13 mouse cellular contexts compared by ENCODE assay signal in the genomic region with DNA sequence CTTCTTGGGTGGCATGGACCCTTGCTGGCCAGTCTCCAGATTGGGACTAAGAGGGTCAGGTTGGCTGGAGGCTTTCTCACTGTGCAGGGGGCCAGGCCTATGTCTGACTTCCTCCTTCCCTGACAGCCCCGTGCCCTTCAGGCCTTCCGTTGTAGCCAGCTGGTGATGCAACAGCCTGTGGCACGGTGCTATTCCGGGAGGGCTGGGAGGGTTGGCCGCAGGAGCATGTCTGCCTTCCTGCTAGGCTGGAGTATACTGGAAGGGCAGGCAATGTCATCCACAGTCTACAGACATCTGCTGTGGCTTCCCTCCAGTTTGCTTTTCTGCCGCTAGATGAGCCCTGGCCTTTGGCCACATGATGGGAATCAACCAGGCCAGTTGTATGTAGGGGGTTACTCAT. TPM values are rescaled to one million over a fixed set of nuclear protein-coding genes. Genes with fewer than 3 reads are reported as not detected.
DNase-seq lines count a peak whose midpoint lies in the region; ATAC-seq and TF ChIP-seq lines count a peak whose summit lies in the region.
"Had no signal": no experiment of that assay in that cellular context is flagged by ENCODE, and none has a peak within 500 bp of the region (broad histone marks: within the 10 kb centered on the region; RNA-seq: fewer than 3 reads in every experiment).

No protein-coding gene starts in this region.

- no peak for TF ChIP-seq EP300 in liver, embryonic 14.5 days (IDR thresholded peaks at IDR 0.05; ENCODE audit: low read depth)

- TF ChIP-seq POLR2A in cerebellum, adult 2 months (IDR thresholded peaks at IDR 0.05; ENCODE audit: borderline replicate concordance, insufficient read depth, low read length): no peak
- no peak for TF ChIP-seq POLR2A in lung, adult 2 months (IDR thresholded peaks at IDR 0.05; ENCODE audit: borderline replicate concordance, extremely low read depth, low read depth, low read length)

- no peak overlapping the region for H3K4me2 ChIP-seq in lung, embryonic 16.5 days (ENCODE audit: low read depth, low read length)
- peak overlapping the region; percentile 1; the same call in 1 of the 2 replicates for H3K4me2 ChIP-seq in liver, embryonic 14.5 days (ENCODE audit: low read depth)
- H3K4me2 ChIP-seq: heart, embryonic 15.5 days; limb, embryonic 15.5 days; neural tube, embryonic 12.5 days had no signal

- TF ChIP-seq CTCF in cerebellum, adult 2 months (IDR thresholded peaks at IDR 0.05; ENCODE audit: borderline replicate concordance, insufficient read depth, low read depth, low read length): no peak
- no peak for TF ChIP-seq CTCF in lung, adult 2 months (IDR thresholded peaks at IDR 0.05; ENCODE audit: insufficient read depth, low read length)
- no peak for TF ChIP-seq CTCF in liver, embryonic 14.5 days (IDR thresholded peaks at IDR 0.05; ENCODE audit: low read depth)

- H3K4me1 ChIP-seq in cerebellum, adult 2 months (ENCODE audit: control insufficient read depth, insufficient read depth, low read length): peaks cover 30% of the 10 kb centered on the region
- peaks cover 5% of the 10 kb centered on the region for H3K4me1 ChIP-seq in lung, embryonic 16.5 days (replicated peaks; ENCODE audit: control insufficient read depth, insufficient read depth, low read length)
- H3K4me1 ChIP-seq in lung, adult 2 months (ENCODE audit: control insufficient read depth, insufficient read depth, low read length): no peaks in the 10 kb centered on the region
- no peaks in the 10 kb centered on the region for H3K4me1 ChIP-seq in liver, embryonic 14.5 days (replicated peaks; ENCODE audit: control insufficient read depth in 2 of 2, insufficient read depth in 2 of 2, low read length in 1 of 2)
- H3K4me1 ChIP-seq: neural tube, embryonic 12.5 days had no signal

- ATAC-seq in lung, embryonic 16.5 days (ENCODE audit: low read depth): peak; percentile 39; the same call in 1 of the 2 replicates
- no peak for ATAC-seq in liver, embryonic 14.5 days (ENCODE audit: insufficient read depth)
- ATAC-seq: Patski had no signal

- no peak overlapping the region for H3K9ac ChIP-seq in lung, embryonic 16.5 days (ENCODE audit: low read length)
- H3K9ac ChIP-seq in liver, embryonic 14.5 days (replicated peaks): no peak overlapping the region
- H3K9ac ChIP-seq: heart, embryonic 15.5 days; limb, embryonic 15.5 days; neural tube, embryonic 12.5 days had no signal

- 5% methylated on average over 6 of the region's 6 CpGs for WGBS in cerebellum, adult 2 months
- WGBS in lung, embryonic 16.5 days: 61% methylated on average over 6 of the region's 6 CpGs
- 52% methylated on average over 6 of the region's 6 CpGs for WGBS in lung, adult 2 months
- 32% methylated on average over 6 of the region's 6 CpGs for WGBS in liver, embryonic 14.5 days (ENCODE audit: insufficient replicate concordance)

- H3K36me3 ChIP-seq in lung, embryonic 16.5 days (ENCODE audit: control insufficient read depth, insufficient read depth, low read length): no peaks in the 10 kb centered on the region; the same call in 1 of the 2 replicates
- no peaks in the 10 kb centered on the region; the same call in 1 of the 2 replicates for H3K36me3 ChIP-seq in liver, embryonic 14.5 days (replicated peaks; ENCODE audit: control insufficient read depth, insufficient read depth, low read depth)

- DNase-seq in cerebellum, adult 9-11 months: peak; percentile 36
- no peak for DNase-seq in cerebellum, adult 2 months
- DNase-seq in lung, adult 2 months: no peak
- DNase-seq in liver, embryonic 14.5 days (ENCODE audit: low read depth in 3 of 3, low spot score in 3 of 3): no peak
- DNase-seq in skeletal muscle tissue, adult 2 months (ENCODE audit: low read depth, low spot score): peak; percentile 72
- DNase-seq in spleen, postnatal 36 days (ENCODE audit: low spot score in 2 of 2): no peak
- DNase-seq in frontal cortex, postnatal 10 days (ENCODE audit: low spot score in 2 of 2): no peak

- no peaks in the 10 kb centered on the region for H3K27me3 ChIP-seq in cerebellum, adult 2 months (ENCODE audit: control insufficient read depth, insufficient read depth, low read length)
- no peaks in the 10 kb centered on the region for H3K27me3 ChIP-seq in lung, embryonic 16.5 days (ENCODE audit: control insufficient read depth, insufficient read depth, low read depth, low read length)
- no peaks in the 10 kb centered on the region for H3K27me3 ChIP-seq in liver, embryonic 14.5 days (ENCODE audit: control insufficient read depth, insufficient read depth, low read length)
- H3K27me3 ChIP-seq: heart, embryonic 15.5 days; limb, embryonic 15.5 days; neural tube, embryonic 12.5 days; Patski had no signal

- no peak overlapping the region for H3K27ac ChIP-seq in cerebellum, adult 2 months (ENCODE audit: insufficient read depth, low read length)
- H3K27ac ChIP-seq in lung, embryonic 16.5 days (ENCODE audit: low read length): no peak overlapping the region
- no peak overlapping the region for H3K27ac ChIP-seq in liver, embryonic 14.5 days
- H3K27ac ChIP-seq: heart, embryonic 15.5 days; kidney, postnatal 0 days; limb, embryonic 15.5 days; neural tube, embryonic 12.5 days had no signal

- no peaks in the 10 kb centered on the region for H3K9me3 ChIP-seq in lung, embryonic 16.5 days (ENCODE audit: control insufficient read depth, low read length)
- no peaks in the 10 kb centered on the region for H3K9me3 ChIP-seq in liver, embryonic 14.5 days (ENCODE audit: control insufficient read depth, low read length)
- H3K9me3 ChIP-seq: heart, embryonic 15.5 days; limb, embryonic 15.5 days; neural tube, embryonic 12.5 days had no signal

- no peak overlapping the region for H3K4me3 ChIP-seq in cerebellum, adult 2 months (replicated peaks; ENCODE audit: insufficient read depth, low read depth, low read length)
- no peak overlapping the region for H3K4me3 ChIP-seq in lung, embryonic 16.5 days (ENCODE audit: low read length)
- H3K4me3 ChIP-seq in lung, adult 2 months (replicated peaks; ENCODE audit: extremely low read depth, low read depth, low read length): no peak overlapping the region
- peak overlapping the region in 1 of 2 experiments; percentile 17; a peak in 2 of 4 replicates for H3K4me3 ChIP-seq in liver, embryonic 14.5 days (ENCODE audit: insufficient read depth in 1 of 2, low read depth in 2 of 2, low read length in 2 of 2)
- H3K4me3 ChIP-seq: heart, embryonic 15.5 days; limb, embryonic 15.5 days; neural tube, embryonic 12.5 days had no signal

RNA-seq across cellular contexts. Expression of gene Card9, which starts 0.7 kb away (rescaled TPM):
- 5.7 and 6.2 TPM in 2 replicates for polyA plus RNA-seq in cerebellum, adult 2 months (2012; rRNA removed)
- 4.2 and 4.4 TPM in 2 replicates for polyA plus RNA-seq in lung, embryonic 16.5 days (2015; fragmentation: Nextera tagmentation; extraction: Ambion mirVana)
- 27.1 and 30.6 TPM in 2 replicates for polyA plus RNA-seq in lung, adult 2 months (2012; rRNA removed)
- 6.4 and 6.8 TPM in 2 replicates for polyA plus RNA-seq in liver, embryonic 14.5 days (2012; rRNA removed)
- polyA plus RNA-seq in liver, embryonic 14.5 days (2014; fragmentation: Nextera tagmentation; extraction: Ambion mirVana): 1.1 and 2.3 TPM in 2 replicates

RNA-seq across cellular contexts. Expression of gene Dnlz, which starts 8.1 kb away (rescaled TPM):
- 32.6 and 34.9 TPM in 2 replicates for polyA plus RNA-seq in cerebellum, adult 2 months (2012; rRNA removed)
- 22.8 and 24.7 TPM in 2 replicates for polyA plus RNA-seq in lung, embryonic 16.5 days (2015; fragmentation: Nextera tagmentation; extraction: Ambion mirVana)
- polyA plus RNA-seq in lung, adult 2 months (2012; rRNA removed): 16.3 and 16.4 TPM in 2 replicates
- 7.6 and 7.8 TPM in 2 replicates for polyA plus RNA-seq in liver, embryonic 14.5 days (2012; rRNA removed)
- polyA plus RNA-seq in liver, embryonic 14.5 days (2014; fragmentation: Nextera tagmentation; extraction: Ambion mirVana): 7.0 and 8.4 TPM in 2 replicates

RNA-seq across cellular contexts. Expression of gene Snapc4, which starts 20.5 kb away (rescaled TPM):
- polyA plus RNA-seq in cerebellum, adult 2 months (2012; rRNA removed): 59.2 and 63.9 TPM in 2 replicates
- polyA plus RNA-seq in lung, embryonic 16.5 days (2015; fragmentation: Nextera tagmentation; extraction: Ambion mirVana): 25.3 and 25.6 TPM in 2 replicates
- 27.9 and 31.0 TPM in 2 replicates for polyA plus RNA-seq in lung, adult 2 months (2012; rRNA removed)
- 10.7 and 11.0 TPM in 2 replicates for polyA plus RNA-seq in liver, embryonic 14.5 days (2012; rRNA removed)
- 6.3 and 6.6 TPM in 2 replicates for polyA plus RNA-seq in liver, embryonic 14.5 days (2014; fragmentation: Nextera tagmentation; extraction: Ambion mirVana)

RNA-seq across cellular contexts. Expression of gene Entr1, which starts 29.1 kb away (rescaled TPM):
- 288 and 289 TPM in 2 replicates for polyA plus RNA-seq in cerebellum, adult 2 months (2012; rRNA removed)
- 112 and 117 TPM in 2 replicates for polyA plus RNA-seq in lung, embryonic 16.5 days (2015; fragmentation: Nextera tagmentation; extraction: Ambion mirVana)
- polyA plus RNA-seq in lung, adult 2 months (2012; rRNA removed): 89.2 and 94.4 TPM in 2 replicates
- 26.3 and 35.3 TPM in 2 replicates for polyA plus RNA-seq in liver, embryonic 14.5 days (2012; rRNA removed)
- polyA plus RNA-seq in liver, embryonic 14.5 days (2014; fragmentation: Nextera tagmentation; extraction: Ambion mirVana): 36.0 and 41.6 TPM in 2 replicates

RNA-seq across cellular contexts. Expression of gene Pmpca, which starts 29.2 kb away (rescaled TPM):
- polyA plus RNA-seq in cerebellum, adult 2 months (2012; rRNA removed): 98.2 and 104 TPM in 2 replicates
- polyA plus RNA-seq in lung, embryonic 16.5 days (2015; fragmentation: Nextera tagmentation; extraction: Ambion mirVana): 94.7 and 98.6 TPM in 2 replicates
- 20.0 and 28.1 TPM in 2 replicates for polyA plus RNA-seq in lung, adult 2 months (2012; rRNA removed)
- 32.5 and 41.8 TPM in 2 replicates for polyA plus RNA-seq in liver, embryonic 14.5 days (2012; rRNA removed)
- polyA plus RNA-seq in liver, embryonic 14.5 days (2014; fragmentation: Nextera tagmentation; extraction: Ambion mirVana): 45.5 and 50.1 TPM in 2 replicates

Comparison
In these comparisons a context has a peak if more than half of its experiments do, and no peak if none do; other contexts are left out.
1. DNase-seq: peak in cerebellum, adult 9-11 months (single experiment) and skeletal muscle tissue, adult 2 months (single experiment); none in cerebellum, adult 2 months (0 of 2), lung, adult 2 months (single experiment), liver, embryonic 14.5 days (0 of 3), spleen, postnatal 36 days (0 of 2) and frontal cortex, postnatal 10 days (0 of 2).